Mouse (Mus musculus): ENCODE measurements around the gene Pdzd2. TPM values are rescaled to one million over a fixed set of nuclear protein-coding genes. Genes with fewer than 3 reads are reported as not detected.

The Pdzd2 gene
- polyA plus RNA-seq, 1 experiment from 2014 or later: 6.3 TPM

DNA sequence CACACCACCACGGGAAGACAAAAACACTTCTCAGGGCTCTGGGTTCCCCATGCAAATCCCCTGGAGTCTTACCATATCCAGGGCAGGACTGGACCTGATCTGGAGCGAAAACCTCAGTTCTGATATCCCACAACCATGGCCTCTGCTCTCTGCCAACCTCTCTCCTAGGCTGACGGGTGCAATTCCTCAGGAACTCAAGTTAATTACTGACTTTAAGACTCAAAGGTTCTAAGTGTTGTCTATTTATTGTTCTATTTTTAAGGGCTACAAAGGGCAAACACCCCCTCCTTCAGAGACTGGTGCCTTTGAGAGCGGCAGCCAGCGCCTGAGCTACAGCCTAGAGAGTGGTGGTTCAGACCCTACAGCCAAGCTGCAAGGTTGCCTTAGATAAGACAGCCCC lies 65.7 kb downstream of the Pdzd2 start:
- no peak for DNase-seq (ENCODE audit: low spot score)

DNA sequence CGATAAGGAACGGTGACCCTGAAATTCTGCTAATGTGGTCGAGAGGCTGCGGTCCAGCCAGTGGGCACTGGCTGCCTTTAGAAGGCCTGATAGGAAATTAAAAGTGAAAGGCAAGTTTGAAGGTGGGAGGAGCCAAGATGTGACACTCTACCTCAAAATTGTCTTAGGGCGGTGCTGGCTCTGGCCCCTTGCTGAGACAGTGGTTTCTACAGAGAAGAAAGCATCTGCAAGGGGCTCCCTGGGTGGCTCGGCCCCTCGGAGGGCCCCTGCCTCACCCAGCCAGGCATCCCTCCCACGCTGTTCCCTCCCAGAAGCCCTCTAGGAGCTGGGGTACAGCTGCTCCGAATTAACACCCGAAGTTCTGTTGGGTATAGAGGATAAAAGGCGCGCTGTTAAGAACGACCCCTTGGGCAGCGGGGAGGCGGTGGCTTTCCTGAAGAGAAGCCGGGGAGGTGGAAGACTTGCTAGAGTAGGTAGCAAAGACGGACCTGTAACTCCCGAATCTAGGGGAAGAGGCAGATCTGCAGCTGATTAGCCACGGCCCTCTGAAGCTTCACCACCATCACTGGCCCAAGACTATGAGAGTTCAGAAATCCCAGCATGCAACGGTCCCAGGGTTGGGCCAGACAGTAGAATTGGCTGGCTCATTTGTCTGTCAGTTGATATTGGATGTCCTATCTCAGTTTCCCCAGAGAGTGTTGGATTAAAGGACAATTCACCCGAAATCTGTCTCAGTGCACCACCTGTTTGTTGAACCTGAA lies 71.8 kb downstream of the Pdzd2 start:
- DNase-seq (ENCODE audit: low spot score): peak; percentile 5

DNA sequence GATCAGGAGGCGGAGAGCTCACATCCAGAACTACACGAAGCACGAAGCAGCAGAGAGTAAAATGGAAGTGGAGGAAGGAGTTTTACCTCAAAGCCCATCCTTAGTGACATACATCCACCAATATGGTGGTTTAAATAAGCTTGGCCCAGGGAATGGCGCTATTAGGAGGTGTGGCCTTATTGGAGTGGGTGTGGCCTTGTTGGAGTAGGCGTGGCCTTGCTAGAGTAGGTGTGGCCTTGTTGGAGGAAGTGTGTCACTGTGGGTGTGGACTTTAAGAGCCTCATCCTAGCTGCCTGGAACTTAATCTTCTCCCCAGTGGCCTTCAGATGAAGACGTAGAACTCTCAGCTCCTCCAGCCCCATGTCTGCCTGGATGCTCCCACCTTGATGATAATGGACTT lies 73.8 kb downstream of the Pdzd2 start:
- no peak for DNase-seq (ENCODE audit: low spot score)

DNA sequence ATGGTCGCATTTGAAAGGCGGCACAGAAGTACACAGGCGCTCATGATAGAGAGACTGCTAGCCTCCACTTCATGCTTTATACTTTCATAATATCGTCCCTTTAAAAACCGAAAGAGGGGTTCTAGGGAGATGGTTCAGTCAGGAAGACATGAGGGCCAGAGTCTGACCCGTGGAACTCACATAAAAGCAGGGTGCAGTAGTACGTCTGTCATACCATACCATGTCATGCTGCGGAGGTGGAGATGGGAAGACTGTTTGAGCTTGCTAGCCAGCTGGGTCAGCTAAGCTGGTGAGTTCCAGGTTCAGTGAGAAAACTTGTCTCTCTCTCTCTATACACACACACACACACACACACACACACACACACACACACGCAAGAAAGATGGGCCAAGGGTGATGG lies 76.4 kb downstream of the Pdzd2 start:
- no peak for DNase-seq (ENCODE audit: low spot score)

DNA sequence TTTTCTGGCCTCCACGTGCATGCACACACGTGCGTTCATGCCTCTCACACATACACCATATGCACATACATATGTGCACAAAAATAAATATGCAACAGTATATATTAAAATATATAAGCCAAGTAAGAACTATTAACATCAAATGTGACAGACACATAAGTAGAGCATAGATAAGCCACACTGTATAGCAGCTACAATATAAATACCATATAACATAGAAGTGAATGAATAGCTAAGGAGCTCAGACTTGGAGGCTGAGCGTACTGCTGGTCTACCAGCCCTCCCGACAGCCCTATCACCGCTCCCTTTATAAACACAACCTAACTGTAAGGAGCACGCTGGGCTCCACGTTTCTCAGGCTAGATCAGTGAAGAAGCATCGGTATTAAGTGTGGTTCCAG lies 79.4 kb downstream of the Pdzd2 start:
- no peak for DNase-seq (ENCODE audit: low spot score)

DNA sequence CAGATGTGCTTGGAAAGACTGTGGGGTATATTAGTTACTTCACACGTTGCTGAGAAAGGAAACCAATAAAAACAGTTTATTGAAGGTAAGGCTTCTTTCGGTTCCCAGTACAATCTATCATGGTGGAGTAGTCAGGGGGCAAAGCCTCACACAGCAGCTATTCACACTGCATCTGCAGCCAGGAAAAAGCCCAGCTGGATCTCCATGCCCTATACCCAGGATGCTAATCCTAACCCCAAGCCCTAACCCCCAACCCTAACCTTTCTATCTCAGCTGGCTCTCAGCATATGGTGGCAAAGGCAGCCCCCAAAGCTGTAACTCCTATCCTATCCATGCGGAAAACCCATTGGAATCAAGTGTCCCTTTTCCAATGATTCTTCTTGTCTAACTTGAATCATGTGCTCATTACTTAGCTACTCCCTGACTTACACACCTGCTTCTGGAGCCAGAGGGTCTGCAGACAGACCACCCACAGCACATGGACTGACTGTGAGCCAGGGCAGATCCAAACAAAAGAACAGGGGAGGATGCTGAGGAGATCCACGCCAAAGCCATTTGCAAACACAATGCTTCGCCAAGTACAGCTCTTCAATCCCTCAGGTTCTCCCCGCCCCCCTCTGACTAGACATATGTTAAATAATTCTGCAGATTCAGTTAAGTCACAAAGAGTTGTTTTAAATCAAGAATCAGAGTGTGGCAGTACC lies 83.6 kb downstream of the Pdzd2 start:
- no peak for DNase-seq (ENCODE audit: low spot score)

GRCm38 (mm10) chr15:12655316-12655715 lies 84.4 kb downstream of the Pdzd2 start:
- no peak for DNase-seq (ENCODE audit: low spot score)

GRCm38 (mm10) chr15:12652336-12653031 lies 87.2 kb downstream of the Pdzd2 start:
- no peak for DNase-seq (ENCODE audit: low spot score)

DNA sequence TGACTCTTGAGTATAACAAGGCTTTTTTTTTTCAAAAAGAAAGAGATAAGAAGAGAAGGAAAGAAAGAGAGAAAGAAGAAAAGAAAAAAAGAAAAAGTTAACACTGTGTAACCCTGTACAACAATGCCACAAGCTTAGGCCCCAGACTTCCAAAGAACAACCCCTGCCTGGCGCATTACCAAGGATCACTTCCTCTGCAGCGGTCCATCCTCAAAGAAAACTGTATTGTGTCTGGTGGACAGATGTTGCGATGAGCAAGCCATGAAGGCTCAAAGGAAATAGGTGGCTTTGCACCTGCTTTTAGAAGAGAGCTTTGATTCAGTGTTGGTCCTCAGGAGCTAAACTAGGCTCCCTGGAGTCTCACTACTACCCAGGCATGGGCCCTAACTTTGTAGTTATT lies 89.5 kb downstream of the Pdzd2 start:
- DNase-seq (ENCODE audit: low spot score): no peak

DNA sequence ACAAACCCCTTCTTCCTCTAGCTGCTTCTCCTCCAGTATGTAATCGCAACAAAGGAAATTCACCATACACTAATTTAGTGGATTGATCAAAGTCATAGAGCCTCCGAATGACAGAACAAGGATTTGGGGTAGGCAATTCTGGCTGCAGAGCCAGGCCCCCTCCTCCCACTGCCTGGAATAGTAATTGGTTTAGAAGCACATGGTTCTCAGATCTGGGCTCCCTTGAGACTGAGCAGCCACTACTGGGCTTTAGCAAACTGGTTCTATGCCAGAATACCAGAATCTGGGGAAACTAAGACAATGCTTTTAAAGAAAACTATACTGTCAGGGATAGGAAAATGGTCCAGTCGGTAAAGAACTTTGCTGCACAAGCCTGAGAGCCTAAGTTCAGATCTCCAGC lies 90.0 kb downstream of the Pdzd2 start:
- DNase-seq (ENCODE audit: low spot score): no peak

DNA sequence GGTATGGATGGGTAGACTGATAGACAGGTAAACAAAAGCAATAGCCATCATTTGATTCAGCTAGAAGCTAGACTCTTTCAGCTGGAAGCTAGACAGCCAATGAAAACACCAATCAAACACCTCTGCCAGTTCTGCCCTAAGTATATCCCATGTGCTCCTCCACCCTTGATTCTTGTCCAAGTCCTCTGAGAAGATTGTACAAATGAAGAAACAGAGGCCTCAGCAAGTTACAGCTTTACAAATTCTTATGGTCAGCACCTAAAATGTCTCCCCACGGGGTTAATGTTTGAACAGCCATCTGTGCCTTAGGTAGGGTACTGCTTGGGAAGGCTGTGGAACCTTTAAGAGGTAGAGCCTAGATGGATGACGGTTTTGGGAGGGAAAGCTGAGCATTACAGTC lies 90.6 kb downstream of the Pdzd2 start:
- no peak for DNase-seq (ENCODE audit: low spot score)

DNA sequence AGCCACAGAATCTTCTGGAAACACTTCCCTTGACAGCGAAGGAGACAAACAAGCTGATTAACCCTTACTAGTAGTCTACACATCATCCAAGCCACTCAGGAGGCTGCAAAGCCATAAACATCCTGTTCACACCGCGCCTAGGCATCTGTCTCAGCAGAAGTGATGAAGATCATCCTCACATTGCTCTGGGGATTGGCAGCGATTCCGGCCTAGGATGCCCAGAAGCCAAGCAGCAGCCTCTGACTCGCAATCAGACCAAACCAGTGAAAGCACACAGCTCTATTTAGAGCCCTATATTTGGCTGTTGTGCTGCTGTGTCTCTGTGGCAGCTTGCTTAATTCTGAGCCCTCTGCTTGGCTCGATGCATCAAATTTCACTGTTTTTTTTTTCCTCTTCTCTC lies 99.0 kb downstream of the Pdzd2 start:
- DNase-seq (ENCODE audit: low spot score): no peak

GRCm38 (mm10) chr15:12639776-12640175 lies 99.9 kb downstream of the Pdzd2 start:
- no peak for DNase-seq (ENCODE audit: low spot score)

DNA sequence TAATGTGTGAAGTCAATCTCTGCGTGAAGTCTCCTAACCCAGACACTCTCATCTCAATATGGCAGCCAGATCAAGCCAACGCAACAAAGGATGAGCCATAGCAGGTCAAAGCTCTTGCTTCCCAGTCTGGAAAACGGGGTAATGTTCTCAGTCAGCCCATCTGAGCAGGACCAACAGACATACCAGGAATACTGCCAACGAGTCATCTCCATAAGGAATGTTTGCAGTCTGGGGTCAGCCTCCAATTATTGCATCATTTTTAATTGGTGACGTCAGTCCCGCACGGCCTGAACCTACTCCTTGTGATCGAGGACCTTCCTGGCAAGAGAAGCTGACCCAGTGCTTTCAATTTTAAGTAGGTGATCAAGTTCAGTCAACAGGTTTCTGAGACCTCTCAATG lies 100.5 kb downstream of the Pdzd2 start:
- no peak for DNase-seq (ENCODE audit: low spot score)

DNA sequence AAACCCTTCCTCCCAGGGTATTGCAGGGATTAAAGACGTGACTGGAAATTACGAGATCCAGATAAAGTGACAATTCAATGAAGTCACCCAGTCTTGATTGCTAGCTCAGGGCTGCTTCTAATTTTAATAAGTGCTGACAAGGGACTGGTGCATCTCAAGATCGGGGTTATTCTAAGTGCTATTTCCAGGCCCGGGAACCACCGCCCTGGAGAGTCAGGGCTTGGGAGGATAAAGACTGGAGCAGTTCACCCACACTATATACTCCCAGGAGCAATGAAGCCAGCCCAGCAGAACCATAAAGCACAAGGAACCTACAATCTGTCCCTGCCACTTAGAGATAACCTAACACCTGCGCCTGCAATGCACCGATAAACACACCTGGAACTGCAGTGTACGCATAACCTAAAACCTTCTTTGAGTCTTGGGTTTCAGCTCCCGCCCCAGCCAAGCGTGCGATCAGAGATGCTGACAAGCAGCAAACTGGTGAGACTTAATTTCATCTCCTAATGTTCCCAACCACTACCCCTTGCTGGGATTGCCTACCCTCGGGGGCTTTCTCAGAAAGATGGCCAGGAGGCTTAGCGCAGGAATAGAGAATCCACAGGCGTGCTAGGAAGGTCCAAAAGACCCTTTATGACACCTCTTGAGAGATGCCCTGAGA lies 101.2 kb downstream of the Pdzd2 start:
- DNase-seq (ENCODE audit: low spot score): no peak

DNA sequence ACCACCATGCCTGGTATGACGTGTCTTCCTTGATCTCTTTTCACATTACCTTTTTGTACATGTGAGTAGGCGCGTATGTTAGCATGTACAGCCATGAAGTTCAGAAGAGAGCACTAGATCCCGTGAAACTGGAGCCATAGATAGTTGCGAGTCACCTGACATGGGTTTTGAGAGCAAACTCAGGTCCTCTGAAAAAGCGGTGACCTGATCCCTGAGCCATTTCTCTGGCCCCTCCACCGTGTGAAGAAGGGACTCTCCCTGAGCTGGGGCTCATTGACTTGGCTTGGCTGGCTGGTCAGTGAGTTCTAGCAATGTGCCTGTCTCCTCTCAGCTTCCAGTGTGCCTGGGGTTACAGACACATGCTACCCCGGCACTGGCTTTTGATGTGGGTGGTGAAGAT lies 102.2 kb downstream of the Pdzd2 start:
- no peak for DNase-seq (ENCODE audit: low spot score)

DNA sequence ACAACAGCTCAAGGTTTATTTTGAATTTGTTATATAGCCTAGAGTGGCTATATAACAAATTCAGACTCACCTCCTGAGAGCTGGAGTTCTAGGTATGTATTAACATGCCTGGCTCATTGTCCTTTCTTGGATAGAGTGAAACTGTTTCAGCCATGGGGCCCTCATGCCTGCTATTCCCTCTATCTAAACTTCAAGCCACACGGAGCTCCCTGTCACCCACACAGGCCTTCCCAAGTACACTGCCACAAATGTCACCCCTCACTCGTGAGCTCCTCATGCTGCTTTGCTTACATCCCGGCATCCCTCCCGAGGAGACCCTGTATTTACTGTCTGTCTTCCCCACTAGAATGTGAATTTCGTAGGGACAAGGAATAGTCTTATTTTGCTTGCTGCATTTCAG lies 103.3 kb downstream of the Pdzd2 start:
- no peak for DNase-seq (ENCODE audit: low spot score)

- DNase-seq (ENCODE audit: low spot score): no peak
Measured at GRCm38 (mm10) chr15:12634921-12635320, 104.8 kb downstream of the Pdzd2 start.

DNA sequence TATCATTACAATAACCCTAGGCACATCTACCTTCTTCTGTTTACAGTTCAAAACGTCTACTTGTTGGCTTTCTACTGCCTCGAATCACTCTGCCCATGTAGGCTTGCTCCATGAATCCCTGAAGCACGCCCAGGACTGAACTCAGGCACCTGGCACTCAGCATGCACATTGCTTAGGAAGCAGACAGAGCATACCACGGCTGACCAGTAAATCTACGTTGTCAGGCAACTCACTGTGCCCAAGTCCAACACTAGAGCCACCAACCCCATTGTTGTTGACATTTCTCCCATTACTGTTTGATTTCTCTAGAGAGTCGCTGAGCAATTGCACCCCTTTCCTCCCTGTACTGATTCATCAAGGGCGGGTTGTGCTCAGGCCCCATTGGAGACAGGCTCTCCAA lies 110.6 kb downstream of the Pdzd2 start:
- DNase-seq (ENCODE audit: low spot score): no peak

GRCm38 (mm10) chr15:12628451-12628850 lies 111.3 kb downstream of the Pdzd2 start:
- DNase-seq (ENCODE audit: low spot score): no peak

GRCm38 (mm10) chr15:12626930-12627329 lies 112.8 kb downstream of the Pdzd2 start:
- no peak for DNase-seq (ENCODE audit: low spot score)

DNA sequence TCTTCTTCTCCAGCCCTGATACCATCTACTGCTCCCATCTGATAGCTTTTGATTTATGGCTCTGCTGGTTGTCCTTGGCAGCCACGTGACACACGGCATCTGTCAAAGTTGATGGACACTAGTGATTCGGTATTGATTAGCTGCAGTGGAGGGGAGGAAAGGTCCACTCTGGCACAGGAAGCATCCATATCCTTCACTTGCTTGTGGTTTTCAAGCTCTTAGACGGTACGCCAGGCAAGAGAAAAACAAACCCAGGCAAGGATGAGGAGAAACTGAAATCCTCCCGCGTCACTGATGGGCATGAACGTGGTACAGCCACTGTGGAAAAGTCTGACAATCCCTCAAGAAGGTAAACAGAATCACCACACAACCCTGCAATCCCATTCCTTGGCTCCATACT lies 113.6 kb downstream of the Pdzd2 start:
- no peak for DNase-seq (ENCODE audit: low spot score)
